Mouse (Mus musculus) liver, embryonic 14.5 days (tissue): ENCODE results near the gene Dusp12.
A peak's percentile ranks its signal among the peaks of the same experiment; 100 is the strongest.

Experiments used
- CTCF ChIP-seq: IDR thresholded peaks from 2 replicates; pipeline ENCODE4 v1.5.1; 2016; ENCODE audit warnings: antibody characterized with exemption, low read depth, control low read depth
- EP300 ChIP-seq: IDR thresholded peaks from 2 replicates; pipeline ENCODE4 v1.6.1; 2016; ENCODE audit warnings: antibody characterized with exemption, low read depth

- peak; percentile 86 for TF ChIP-seq CTCF
- TF ChIP-seq EP300, result no peak
These were observed 16.3 kb upstream of the Dusp12 start for GRCm38 (mm10) chr1:170901536-170902238.
